11 mouse cellular contexts compared by ENCODE assay signal in genomic region chr3:121886870-121887605, GRCm38 (mm10).
DNase-seq lines count a peak whose midpoint lies in the region; ATAC-seq and TF ChIP-seq lines count a peak whose summit lies in the region.
"Had no signal": no experiment of that assay in that cellular context is flagged by ENCODE, and none has a peak within 500 bp of the region (broad histone marks: within the 10 kb centered on the region; RNA-seq: fewer than 3 reads in every experiment).

No protein-coding gene starts in this region.

- H3K4me3 ChIP-seq in gastrocnemius, adult 2 months = peak overlapping the region; percentile 54
- H3K4me3 ChIP-seq in midbrain, embryonic 10.5 days = peak overlapping the region; percentile 20; the same call in 1 of the 2 replicates
- no peak overlapping the region for H3K4me3 ChIP-seq in midbrain, embryonic 15.5 days
- peak overlapping the region; percentile 20; the same call in 1 of the 2 replicates for H3K4me3 ChIP-seq in kidney, embryonic 15.5 days (replicated peaks)
- H3K4me3 ChIP-seq: megakaryocyte, embryonic 14.5 days had no signal

- no peak for TF ChIP-seq CTCF in gastrocnemius, adult 2 months (IDR thresholded peaks at IDR 0.05)

- WGBS in midbrain, embryonic 10.5 days = 22% methylated on average over 15 of the region's 15 CpGs
- 21% methylated on average over 15 of the region's 15 CpGs for WGBS in midbrain, embryonic 15.5 days
- WGBS in kidney, embryonic 15.5 days = 14% methylated on average over 15 of the region's 15 CpGs

- H3K4me2 ChIP-seq in midbrain, embryonic 15.5 days = no peak overlapping the region
- H3K4me2 ChIP-seq in kidney, embryonic 15.5 days = peak overlapping the region; percentile 52

- no peak overlapping the region for H3K9ac ChIP-seq in midbrain, embryonic 15.5 days
- no peak overlapping the region for H3K9ac ChIP-seq in kidney, embryonic 15.5 days

- H3K27ac ChIP-seq in gastrocnemius, adult 2 months = peak overlapping the region; percentile 81
- no peak overlapping the region for H3K27ac ChIP-seq in midbrain, embryonic 10.5 days (replicated peaks)
- no peak overlapping the region for H3K27ac ChIP-seq in midbrain, embryonic 15.5 days
- peak overlapping the region; percentile 23; the same call in 1 of the 2 replicates for H3K27ac ChIP-seq in kidney, embryonic 15.5 days

- intact Hi-C loops in gastrocnemius, adult 2 months (cut with DNase I) = loop anchor here (1.0 to 5.0 kb wide), 4 partner anchors 66 to 235 kb away; no protein-coding TSS in a partner anchor
- intact Hi-C loops in gastrocnemius, postnatal 14 days (cut with DNase I; ENCODE audit: low total_unique reads) = loop anchor here (5.0 kb wide), 1 partner anchor 215 kb away; no protein-coding TSS in a partner anchor

- H3K27me3 ChIP-seq in midbrain, embryonic 10.5 days (ENCODE audit: low read depth, poor library complexity, severe bottlenecking) = peaks cover 70% of the 10 kb centered on the region
- H3K27me3 ChIP-seq in midbrain, embryonic 15.5 days (replicated peaks) = peaks cover 20% of the 10 kb centered on the region
- H3K27me3 ChIP-seq in kidney, embryonic 15.5 days = no peaks in the 10 kb centered on the region
- H3K27me3 ChIP-seq in splenic B cell, adult 2 months (ENCODE audit: control insufficient read depth, insufficient read depth, low read length, poor library complexity, severe bottlenecking) = 0 out of 2 replicates have a peak, but pooled peaks cover 1% of the 10 kb centered on the region

- DNase-seq in gastrocnemius, adult 2 months = no peak
- DNase-seq in gastrocnemius, postnatal 25 days = no peak
- DNase-seq in midbrain, embryonic 10.5 days (ENCODE audit: low spot score) = no peak
- DNase-seq in splenic B cell, adult 2 months (ENCODE audit: low read depth, low spot score) = peak; percentile 1
- DNase-seq in layer of hippocampus, adult 9-11 months = no peak
- no peak for DNase-seq in gastrocnemius, postnatal 14 days
- DNase-seq: cerebellum, adult 2 months; right cerebral cortex, postnatal 25 days had no signal

- no peaks in the 10 kb centered on the region for H3K36me3 ChIP-seq in midbrain, embryonic 10.5 days
- no peaks in the 10 kb centered on the region for H3K36me3 ChIP-seq in midbrain, embryonic 15.5 days (replicated peaks)
- H3K36me3 ChIP-seq in kidney, embryonic 15.5 days = no peaks in the 10 kb centered on the region
- no peaks in the 10 kb centered on the region for H3K36me3 ChIP-seq in splenic B cell, adult 2 months (ENCODE audit: control insufficient read depth, insufficient read depth, low read length, poor library complexity, severe bottlenecking)

- no peaks in the 10 kb centered on the region; the same call in 1 of the 2 replicates for H3K9me3 ChIP-seq in midbrain, embryonic 10.5 days (replicated peaks)
- no peaks in the 10 kb centered on the region for H3K9me3 ChIP-seq in midbrain, embryonic 15.5 days
- no peaks in the 10 kb centered on the region for H3K9me3 ChIP-seq in kidney, embryonic 15.5 days (replicated peaks)
- H3K9me3 ChIP-seq: megakaryocyte, embryonic 14.5 days had no signal

- no peak for ATAC-seq in midbrain, embryonic 15.5 days (replicated peaks)
- 0 out of 2 replicates have a peak, but pooled peaks have one; percentile 49 for ATAC-seq in kidney, embryonic 15.5 days (replicated peaks; ENCODE audit: low FRiP score)

- H3K4me1 ChIP-seq in midbrain, embryonic 10.5 days = peaks cover 46% of the 10 kb centered on the region
- H3K4me1 ChIP-seq in midbrain, embryonic 15.5 days = peaks cover 4% of the 10 kb centered on the region; the same call in 1 of the 2 replicates
- H3K4me1 ChIP-seq in kidney, embryonic 15.5 days = peaks cover 44% of the 10 kb centered on the region

Comparison
In these comparisons a context has a peak if more than half of its experiments do, and no peak if none do; other contexts are left out.
1. H3K27ac ChIP-seq: peak in gastrocnemius, adult 2 months (single experiment) and kidney, embryonic 15.5 days (single experiment); none in midbrain, embryonic 10.5 days (single experiment) and midbrain, embryonic 15.5 days (single experiment).